Mouse (Mus musculus): ENCODE results near the gene Glis3. TPM values are rescaled to one million over a fixed set of nuclear protein-coding genes. Genes with fewer than 3 reads are reported as not detected.
A peak's percentile ranks its signal among the peaks of the same experiment; 100 is the strongest.

The Glis3 gene
- polyA plus RNA-seq, 1 experiment from 2014 or later: 2.6 TPM

- no peak for DNase-seq (ENCODE audit: low spot score)
- WGBS: 73% methylated on average over 6 of the region's 6 CpGs
Measured at GRCm38 (mm10) chr19:28477326-28477863, 202.5 kb downstream of the Glis3 start.

GRCm38 (mm10) chr19:28473621-28474020 is 206.3 kb downstream of the Glis3 start:
- Histone ChIP-seq H3K27ac (no peak overlapping the region), H3K4me1 (peaks cover 8% of the 10 kb centered on the region), H3K4me3 (no peak overlapping the region), H3K9me3 (replicated peaks) (no peaks in the 10 kb centered on the region), H3K27me3 (ENCODE audit: low read depth, poor library complexity, severe bottlenecking) (no peaks in the 10 kb centered on the region), H3K36me3 (no peaks in the 10 kb centered on the region)
- WGBS: 93% methylated on average over 5 of the region's 5 CpGs
- no peak for DNase-seq (ENCODE audit: low spot score)

More at GRCm38 (mm10) chr19:28477326-28477863, 202.5 kb downstream of the Glis3 start:
- Histone ChIP-seq H3K36me3 (no peaks in the 10 kb centered on the region), H3K4me1 (peaks cover 8% of the 10 kb centered on the region), H3K4me3 (no peak overlapping the region), H3K27ac (no peak overlapping the region; the same call in 1 of the 2 replicates), H3K27me3 (ENCODE audit: low read depth, poor library complexity, severe bottlenecking) (no peaks in the 10 kb centered on the region), H3K9me3 (replicated peaks) (no peaks in the 10 kb centered on the region)

- Histone ChIP-seq H3K27me3 (ENCODE audit: low read depth, poor library complexity, severe bottlenecking) (no peaks in the 10 kb centered on the region), H3K4me1 (peaks cover 8% of the 10 kb centered on the region), H3K36me3 (no peaks in the 10 kb centered on the region), H3K4me3 (no peak overlapping the region), H3K9me3 (replicated peaks) (no peaks in the 10 kb centered on the region), H3K27ac (no peak overlapping the region)
- 76% methylated on average over 7 of the region's 8 CpGs for WGBS
- DNase-seq (ENCODE audit: low spot score): no peak
Measured at GRCm38 (mm10) chr19:28471144-28471543, 208.7 kb downstream of the Glis3 start.

- no peaks in the 10 kb centered on the region for H3K9me3 ChIP-seq (replicated peaks)
- WGBS: 38% methylated on average over 5 of the region's 5 CpGs
- no peaks in the 10 kb centered on the region for H3K27me3 ChIP-seq (ENCODE audit: low read depth, poor library complexity, severe bottlenecking)
- no peaks in the 10 kb centered on the region for H3K36me3 ChIP-seq
- no peak for DNase-seq (ENCODE audit: low spot score)
- peaks cover 21% of the 10 kb centered on the region; the same call in 1 of the 2 replicates for H3K4me1 ChIP-seq
- no peak overlapping the region for H3K4me3 ChIP-seq
- no peak overlapping the region for H3K27ac ChIP-seq
Measured at GRCm38 (mm10) chr19:28465779-28466178, 214.1 kb downstream of the Glis3 start.

GRCm38 (mm10) chr19:28454331-28454730 is 225.5 kb downstream of the Glis3 start:
- WGBS: 95% methylated on average over 8 of the region's 8 CpGs

GRCm38 (mm10) chr19:28452951-28453520 is 226.8 kb downstream of the Glis3 start:
- DNase-seq (ENCODE audit: low spot score): peak; percentile 47
- peak overlapping the region; percentile 30; the same call in 1 of the 2 replicates for H3K4me3 ChIP-seq

More at GRCm38 (mm10) chr19:28454331-28454730, 225.5 kb downstream of the Glis3 start:
- Histone ChIP-seq H3K27ac (no peak overlapping the region), H3K9me3 (replicated peaks) (no peaks in the 10 kb centered on the region), H3K4me1 (peaks cover 25% of the 10 kb centered on the region), H3K4me3 (no peak overlapping the region), H3K36me3 (no peaks in the 10 kb centered on the region), H3K27me3 (ENCODE audit: low read depth, poor library complexity, severe bottlenecking) (no peaks in the 10 kb centered on the region)
- no peak for DNase-seq (ENCODE audit: low spot score)

GRCm38 (mm10) chr19:28448811-28449210 is 231.1 kb downstream of the Glis3 start:
- 69% methylated on average over 4 of the region's 4 CpGs for WGBS
- DNase-seq (ENCODE audit: low spot score): no peak
- Histone ChIP-seq H3K4me1 (peaks cover 48% of the 10 kb centered on the region), H3K4me3 (no peak overlapping the region), H3K27me3 (ENCODE audit: low read depth, poor library complexity, severe bottlenecking) (no peaks in the 10 kb centered on the region), H3K27ac (peak overlapping the region; percentile 61), H3K9me3 (replicated peaks) (no peaks in the 10 kb centered on the region), H3K36me3 (no peaks in the 10 kb centered on the region)

More at GRCm38 (mm10) chr19:28452951-28453520, 226.8 kb downstream of the Glis3 start:
- no peaks in the 10 kb centered on the region for H3K27me3 ChIP-seq (ENCODE audit: low read depth, poor library complexity, severe bottlenecking)
- H3K9me3 ChIP-seq (replicated peaks): no peaks in the 10 kb centered on the region
- H3K4me1 ChIP-seq: peaks cover 38% of the 10 kb centered on the region
- peak overlapping the region; percentile 65 for H3K27ac ChIP-seq
- WGBS: 32% methylated on average over 12 of the region's 12 CpGs
- no peaks in the 10 kb centered on the region for H3K36me3 ChIP-seq

GRCm38 (mm10) chr19:28442161-28442560 is 237.7 kb downstream of the Glis3 start:
- WGBS: 95% methylated on average over 4 of the region's 4 CpGs
- no peaks in the 10 kb centered on the region for H3K9me3 ChIP-seq (replicated peaks)

GRCm38 (mm10) chr19:28436457-28437148 is 243.3 kb downstream of the Glis3 start:
- WGBS: 82% methylated on average over 12 of the region's 12 CpGs
- Histone ChIP-seq H3K36me3 (no peaks in the 10 kb centered on the region), H3K27me3 (ENCODE audit: low read depth, poor library complexity, severe bottlenecking) (no peaks in the 10 kb centered on the region), H3K27ac (no peak overlapping the region), H3K9me3 (replicated peaks) (no peaks in the 10 kb centered on the region), H3K4me1 (0 out of 2 replicates have a peak, but pooled peaks cover 5% of the 10 kb centered on the region), H3K4me3 (no peak overlapping the region)
- no peak for DNase-seq (ENCODE audit: low spot score)

More at GRCm38 (mm10) chr19:28442161-28442560, 237.7 kb downstream of the Glis3 start:
- H3K36me3 ChIP-seq: no peaks in the 10 kb centered on the region
- H3K4me3 ChIP-seq: no peak overlapping the region
- no peak for DNase-seq (ENCODE audit: low spot score)
- H3K27ac ChIP-seq: no peak overlapping the region
- H3K4me1 ChIP-seq: peaks cover 7% of the 10 kb centered on the region; the same call in 1 of the 2 replicates
- no peaks in the 10 kb centered on the region for H3K27me3 ChIP-seq (ENCODE audit: low read depth, poor library complexity, severe bottlenecking)

GRCm38 (mm10) chr19:28428220-28428816 is 251.6 kb downstream of the Glis3 start:
- Histone ChIP-seq H3K9me3 (replicated peaks) (no peaks in the 10 kb centered on the region), H3K4me1 (no peaks in the 10 kb centered on the region), H3K36me3 (no peaks in the 10 kb centered on the region), H3K27ac (no peak overlapping the region), H3K4me3 (no peak overlapping the region), H3K27me3 (ENCODE audit: low read depth, poor library complexity, severe bottlenecking) (no peaks in the 10 kb centered on the region)
- 87% methylated on average over 6 of the region's 6 CpGs for WGBS
- no peak for DNase-seq (ENCODE audit: low spot score)

GRCm38 (mm10) chr19:28424180-28424579 is 255.7 kb downstream of the Glis3 start:
- H3K9me3 ChIP-seq (replicated peaks): no peaks in the 10 kb centered on the region
- H3K27me3 ChIP-seq (ENCODE audit: low read depth, poor library complexity, severe bottlenecking): no peaks in the 10 kb centered on the region
- no peak overlapping the region for H3K4me3 ChIP-seq
- H3K27ac ChIP-seq: no peak overlapping the region
- DNase-seq (ENCODE audit: low spot score): no peak
- 91% methylated on average over 5 of the region's 5 CpGs for WGBS
- H3K36me3 ChIP-seq: no peaks in the 10 kb centered on the region
- H3K4me1 ChIP-seq: peaks cover 9% of the 10 kb centered on the region

GRCm38 (mm10) chr19:28422939-28423338 is 256.9 kb downstream of the Glis3 start:
- H3K27me3 ChIP-seq (ENCODE audit: low read depth, poor library complexity, severe bottlenecking): no peaks in the 10 kb centered on the region
- H3K27ac ChIP-seq: no peak overlapping the region
- no peak overlapping the region for H3K4me3 ChIP-seq
- no peak for DNase-seq (ENCODE audit: low spot score)
- peaks cover 9% of the 10 kb centered on the region for H3K4me1 ChIP-seq
- H3K36me3 ChIP-seq: no peaks in the 10 kb centered on the region
- 33% methylated on average over 9 of the region's 9 CpGs for WGBS
- no peaks in the 10 kb centered on the region for H3K9me3 ChIP-seq (replicated peaks)

- WGBS: 93% methylated on average over 5 of the region's 5 CpGs
- Histone ChIP-seq H3K36me3 (no peaks in the 10 kb centered on the region), H3K27me3 (ENCODE audit: low read depth, poor library complexity, severe bottlenecking) (no peaks in the 10 kb centered on the region), H3K4me3 (no peak overlapping the region), H3K27ac (no peak overlapping the region), H3K4me1 (peaks cover 4% of the 10 kb centered on the region; the same call in 1 of the 2 replicates), H3K9me3 (replicated peaks) (no peaks in the 10 kb centered on the region)
- DNase-seq (ENCODE audit: low spot score): no peak
Measured at GRCm38 (mm10) chr19:28416069-28416468, 263.8 kb downstream of the Glis3 start.
